Mouse (Mus musculus) lung, embryonic 16.5 days (tissue): ENCODE data around the gene Dclk1. TPM values are rescaled to one million over a fixed set of nuclear protein-coding genes. Genes with fewer than 3 reads are reported as not detected.
A peak's percentile ranks its signal among the peaks of the same experiment; 100 is the strongest.
"Not testable (repeated sequence)": the region's sequence is repeated elsewhere in the genome, so short reads cannot be mapped to it uniquely, and the experiment has no call there.

Experiments used
- ATAC-seq: fragments of 200-750 bp; cut with Nextera tagmentation; 2 replicates; pipeline ENCODE4 v1.8.0; 2017; ENCODE audit warnings: low read depth, mild to moderate bottlenecking, moderate library complexity
- H3K27ac ChIP-seq: fragments of 300-500 bp; sonication (generic); 2 replicates; pipeline ENCODE4 v1.5.1; 2014; ENCODE audit warnings: mild to moderate bottlenecking, control low read depth, low read length
- H3K27me3 ChIP-seq: fragments of 300-500 bp; sonication (generic); 2 replicates; pipeline ENCODE4 v1.6.1; 2014; ENCODE audit warnings: low read depth, low read length, mixed read lengths; ENCODE audit not compliant: control insufficient read depth, insufficient read depth
- H3K36me3 ChIP-seq: fragments of 300-500 bp; sonication (generic); 2 replicates; pipeline ENCODE4 v1.6.1; 2014; ENCODE audit warnings: low read length; ENCODE audit not compliant: control insufficient read depth, insufficient read depth
- H3K4me1 ChIP-seq: fragments of 300-500 bp; sonication (generic); replicated peaks from 2 replicates; pipeline ENCODE4 v1.6.1; 2014; ENCODE audit warnings: low read length, mixed read lengths; ENCODE audit not compliant: control insufficient read depth, insufficient read depth
- H3K4me2 ChIP-seq: fragments of 300-500 bp; sonication (generic); 2 replicates; pipeline ENCODE4 v1.6.1; 2014; ENCODE audit warnings: low read depth, low read length, control low read depth
- H3K4me3 ChIP-seq: fragments of 300-500 bp; sonication (generic); 2 replicates; pipeline ENCODE4 v1.5.1; 2014; ENCODE audit warnings: mild to moderate bottlenecking, low read length, control low read depth
- H3K9ac ChIP-seq: fragments of 300-500 bp; sonication (generic); 2 replicates; pipeline ENCODE4 v1.6.1; 2014; ENCODE audit warnings: low read length, control low read depth
- H3K9me3 ChIP-seq: fragments of 300-500 bp; sonication (generic); 2 replicates; pipeline ENCODE4 v1.6.1; 2016; ENCODE audit warnings: low read length; ENCODE audit not compliant: control insufficient read depth
- WGBS: fragments of 180-500 bp; shearing (Covaris S2); extraction: QIAGEN DNeasy Blood & Tissue Kit; methylation state at CpG from one replicate; pipeline ENCODE4 v1.1.7; 2014; 5-methylcytosine and 5-hydroxymethylcytosine counted together
- polyA plus RNA-seq: library from polyadenylated mRNA; unstranded; fragments of >200 nt; fragmentation: Nextera tagmentation; extraction: Ambion mirVana; gene quantifications from 2 replicates; pipeline ENCODE4 v1.2.1, GENCODE M21; 2015

Dclk1 gene
- polyA plus RNA-seq, result 8.0 and 10.3 TPM in 2 replicates

- Histone ChIP-seq H3K4me3 (peak within 1 kb of the TSS; percentile 54), H3K27ac (no peak within 1 kb of the TSS)
Measured at GRCm38 (mm10) chr3:55241730-55242421, at the start of gene Dclk1. Dclk1 (plus strand) TSS chr3:55242364.

GRCm38 (mm10) chr3:55193351-55193750 lies 48.8 kb upstream of the Dclk1 start:
- no peak overlapping the region for H3K4me2 ChIP-seq
- no peak overlapping the region for H3K27ac ChIP-seq
- no peaks in the 10 kb centered on the region for H3K9me3 ChIP-seq
- H3K36me3 ChIP-seq, result no peaks in the 10 kb centered on the region
- no peak for ATAC-seq
- no peak overlapping the region for H3K4me3 ChIP-seq
- 65% methylated on average over 2 of the region's 2 CpGs for WGBS
- no peak overlapping the region for H3K9ac ChIP-seq
- peaks cover 7% of the 10 kb centered on the region for H3K4me1 ChIP-seq
- no peaks in the 10 kb centered on the region for H3K27me3 ChIP-seq

More at GRCm38 (mm10) chr3:55241730-55242421, at the start of gene Dclk1:
- Histone ChIP-seq H3K36me3 (no peaks in the 10 kb centered on the region), H3K27me3 (peaks cover 3% of the 10 kb centered on the region; the same call in 1 of the 2 replicates), H3K9ac (peak within 1 kb of the TSS; percentile 59), H3K9me3 (no peaks in the 10 kb centered on the region), H3K4me2 (peak within 1 kb of the TSS; percentile 85), H3K4me1 (peaks cover 13% of the 10 kb centered on the region; the same call in 1 of the 2 replicates)
- 24% methylated on average over 10 of the region's 10 CpGs for WGBS
- ATAC-seq, result peak; percentile 57

GRCm38 (mm10) chr3:55194792-55195191 lies 47.4 kb upstream of the Dclk1 start:
- H3K27me3 ChIP-seq, result no peaks in the 10 kb centered on the region
- H3K4me2 ChIP-seq, result no peak overlapping the region
- H3K36me3 ChIP-seq, result no peaks in the 10 kb centered on the region
- H3K27ac ChIP-seq, result no peak overlapping the region
- H3K4me3 ChIP-seq, result no peak overlapping the region
- no peak for ATAC-seq
- no peak overlapping the region for H3K9ac ChIP-seq
- peaks cover 7% of the 10 kb centered on the region for H3K4me1 ChIP-seq
- WGBS, result 63% methylated on average over 8 of the region's 8 CpGs
- H3K9me3 ChIP-seq, result no peaks in the 10 kb centered on the region

- Histone ChIP-seq H3K36me3 (no peaks in the 10 kb centered on the region), H3K9ac (no peak overlapping the region), H3K4me1 (peaks cover 7% of the 10 kb centered on the region), H3K9me3 (no peaks in the 10 kb centered on the region), H3K4me2 (no peak overlapping the region), H3K27me3 (no peaks in the 10 kb centered on the region), H3K4me3 (no peak overlapping the region), H3K27ac (no peak overlapping the region)
- WGBS, result 44% methylated on average over 5 of the region's 5 CpGs
- ATAC-seq, result peak; percentile 89
Measured at GRCm38 (mm10) chr3:55195581-55196327, 46.4 kb upstream of the Dclk1 start.

GRCm38 (mm10) chr3:55196328-55196710 lies 45.8 kb upstream of the Dclk1 start:
- Histone ChIP-seq H3K4me2 (no peak overlapping the region), H3K9ac (no peak overlapping the region), H3K36me3 (no peaks in the 10 kb centered on the region), H3K9me3 (no peaks in the 10 kb centered on the region), H3K4me3 (no peak overlapping the region), H3K27me3 (no peaks in the 10 kb centered on the region), H3K27ac (no peak overlapping the region), H3K4me1 (peaks cover 7% of the 10 kb centered on the region)
- ATAC-seq, result no peak
- 68% methylated on average over 2 of the region's 2 CpGs for WGBS

GRCm38 (mm10) chr3:55203621-55204020 lies 38.5 kb upstream of the Dclk1 start:
- H3K9me3 ChIP-seq, H3K9ac ChIP-seq, H3K4me1 ChIP-seq, ATAC-seq, H3K4me2 ChIP-seq, H3K4me3 ChIP-seq, H3K27ac ChIP-seq, H3K36me3 ChIP-seq, H3K27me3 ChIP-seq: not testable (repeated sequence)
- 89% methylated on average over 11 of the region's 11 CpGs for WGBS

GRCm38 (mm10) chr3:55206413-55206812 lies 35.8 kb upstream of the Dclk1 start:
- ATAC-seq, result no peak
- H3K4me2 ChIP-seq, result no peak overlapping the region
- 96% methylated on average over 2 of the region's 2 CpGs for WGBS

GRCm38 (mm10) chr3:55207665-55208064 lies 34.5 kb upstream of the Dclk1 start:
- peak overlapping the region; percentile 7; the same call in 1 of the 2 replicates for H3K27ac ChIP-seq
- H3K36me3 ChIP-seq, result no peaks in the 10 kb centered on the region
- ATAC-seq, result no peak; the same call in 1 of the 2 replicates
- H3K4me3 ChIP-seq, result no peak overlapping the region
- H3K4me1 ChIP-seq, result no peaks in the 10 kb centered on the region
- H3K9me3 ChIP-seq, result no peaks in the 10 kb centered on the region
- H3K4me2 ChIP-seq, result no peak overlapping the region
- WGBS, result 50% methylated on average over 6 of the region's 6 CpGs
- no peaks in the 10 kb centered on the region for H3K27me3 ChIP-seq
- H3K9ac ChIP-seq, result no peak overlapping the region

More at GRCm38 (mm10) chr3:55206413-55206812, 35.8 kb upstream of the Dclk1 start:
- no peak overlapping the region for H3K9ac ChIP-seq
- H3K36me3 ChIP-seq, result no peaks in the 10 kb centered on the region
- no peaks in the 10 kb centered on the region for H3K4me1 ChIP-seq
- H3K27ac ChIP-seq, result no peak overlapping the region
- H3K9me3 ChIP-seq, result no peaks in the 10 kb centered on the region
- H3K4me3 ChIP-seq, result no peak overlapping the region
- H3K27me3 ChIP-seq, result no peaks in the 10 kb centered on the region

- Histone ChIP-seq H3K4me1 (0 out of 2 replicates have a peak, but pooled peaks cover 2% of the 10 kb centered on the region), H3K27me3 (no peaks in the 10 kb centered on the region), H3K27ac (no peak overlapping the region), H3K4me3 (no peak overlapping the region), H3K9me3 (no peaks in the 10 kb centered on the region), H3K9ac (no peak overlapping the region), H3K4me2 (no peak overlapping the region), H3K36me3 (no peaks in the 10 kb centered on the region)
- WGBS, result 13% methylated on average over 2 of the region's 2 CpGs
- ATAC-seq, result peak; percentile 77
Measured at GRCm38 (mm10) chr3:55212254-55212653, 29.9 kb upstream of the Dclk1 start.
